Mouse (Mus musculus): Measurements from ENCODE around the gene Bbox1. TPM values are rescaled to one million over a fixed set of nuclear protein-coding genes. Genes with fewer than 3 reads are reported as not detected.

The Bbox1 gene
- polyA plus RNA-seq, 1 experiment from 2014 or later = 26.1 TPM

- no peaks in the 10 kb centered on the region for H3K36me3 ChIP-seq (replicated peaks; ENCODE audit: insufficient read depth, low read length)
- ATAC-seq (no peak), DNase-seq (no peak)
- H3K4me3 ChIP-seq (ENCODE audit: low read depth, low read length) = no peak overlapping the region
- no peak overlapping the region for H3K9ac ChIP-seq (replicated peaks)
- no peak overlapping the region for H3K27ac ChIP-seq (ENCODE audit: low read depth)
- no peak overlapping the region for H3K4me2 ChIP-seq (ENCODE audit: low read depth, low read length)
- no peaks in the 10 kb centered on the region for H3K4me1 ChIP-seq (ENCODE audit: insufficient read depth)
- TF ChIP-seq EP300 (IDR thresholded peaks at IDR 0.05; ENCODE audit: low read depth) (no peak), CTCF (IDR thresholded peaks at IDR 0.05; ENCODE audit: low read depth) (no peak)
- no peaks in the 10 kb centered on the region for H3K27me3 ChIP-seq (ENCODE audit: insufficient read depth, low read length)
- no peaks in the 10 kb centered on the region for H3K9me3 ChIP-seq (ENCODE audit: low read length)
Measured at GRCm38 (mm10) chr2:110328953-110329352, 14.6 kb upstream of the Bbox1 start.

GRCm38 (mm10) chr2:110319949-110320348 is 5.6 kb upstream of the Bbox1 start:
- Histone ChIP-seq H3K4me2 (ENCODE audit: low read depth, low read length) (no peak overlapping the region), H3K36me3 (replicated peaks; ENCODE audit: insufficient read depth, low read length) (no peaks in the 10 kb centered on the region), H3K9me3 (ENCODE audit: low read length) (no peaks in the 10 kb centered on the region), H3K4me3 (ENCODE audit: low read depth, low read length) (no peak overlapping the region), H3K27me3 (ENCODE audit: insufficient read depth, low read length) (no peaks in the 10 kb centered on the region), H3K4me1 (ENCODE audit: insufficient read depth) (no peaks in the 10 kb centered on the region), H3K9ac (replicated peaks) (no peak overlapping the region), H3K27ac (ENCODE audit: low read depth) (no peak overlapping the region)
- no peak for DNase-seq
- 69% methylated on average over 4 of the region's 4 CpGs for WGBS (ENCODE audit: insufficient replicate concordance)
- no peak for ATAC-seq
- TF ChIP-seq EP300 (IDR thresholded peaks at IDR 0.05; ENCODE audit: low read depth) (no peak), CTCF (IDR thresholded peaks at IDR 0.05; ENCODE audit: low read depth) (no peak)

- Histone ChIP-seq H3K36me3 (replicated peaks; ENCODE audit: insufficient read depth, low read length) (no peaks in the 10 kb centered on the region), H3K4me2 (ENCODE audit: low read depth, low read length) (no peak overlapping the region), H3K9me3 (ENCODE audit: low read length) (no peaks in the 10 kb centered on the region), H3K27me3 (ENCODE audit: insufficient read depth, low read length) (no peaks in the 10 kb centered on the region), H3K27ac (ENCODE audit: low read depth) (peak overlapping the region; percentile 18; the same call in 1 of the 2 replicates), H3K4me1 (ENCODE audit: insufficient read depth) (peaks cover 3% of the 10 kb centered on the region), H3K4me3 (ENCODE audit: low read depth, low read length) (no peak overlapping the region), H3K9ac (replicated peaks) (no peak overlapping the region)
- no peak for DNase-seq
- TF ChIP-seq CTCF (IDR thresholded peaks at IDR 0.05; ENCODE audit: low read depth) (no peak), EP300 (IDR thresholded peaks at IDR 0.05; ENCODE audit: low read depth) (no peak)
- ATAC-seq = peak; percentile 50; the same call in 1 of the 2 replicates
- WGBS (ENCODE audit: insufficient replicate concordance) = 39% methylated on average over 1 of the region's 1 CpGs
Measured at GRCm38 (mm10) chr2:110319266-110319665, 4.9 kb upstream of the Bbox1 start.

GRCm38 (mm10) chr2:110318719-110319118 is 4.4 kb upstream of the Bbox1 start:
- ATAC-seq (peak; percentile 57), DNase-seq (no peak)
- Histone ChIP-seq H3K4me1 (ENCODE audit: insufficient read depth) (peaks cover 6% of the 10 kb centered on the region), H3K4me3 (ENCODE audit: low read depth, low read length) (no peak overlapping the region), H3K4me2 (ENCODE audit: low read depth, low read length) (no peak overlapping the region), H3K9ac (replicated peaks) (no peak overlapping the region), H3K9me3 (ENCODE audit: low read length) (no peaks in the 10 kb centered on the region), H3K27me3 (ENCODE audit: insufficient read depth, low read length) (no peaks in the 10 kb centered on the region), H3K36me3 (replicated peaks; ENCODE audit: insufficient read depth, low read length) (no peaks in the 10 kb centered on the region), H3K27ac (ENCODE audit: low read depth) (peak overlapping the region; percentile 18; the same call in 1 of the 2 replicates)
- WGBS (ENCODE audit: insufficient replicate concordance) = 54% methylated on average over 1 of the region's 1 CpGs
- TF ChIP-seq EP300 (IDR thresholded peaks at IDR 0.05; ENCODE audit: low read depth) = no peak
- TF ChIP-seq CTCF (IDR thresholded peaks at IDR 0.05; ENCODE audit: low read depth) = no peak

GRCm38 (mm10) chr2:110316116-110316883 is 1.9 kb upstream of the Bbox1 start:
- H3K36me3 ChIP-seq (replicated peaks; ENCODE audit: insufficient read depth, low read length) = no peaks in the 10 kb centered on the region
- H3K9me3 ChIP-seq (ENCODE audit: low read length) = no peaks in the 10 kb centered on the region
- whole genome bisulfite sequencing (ENCODE audit: insufficient replicate concordance) = 38% methylated on average over 3 of the region's 3 CpGs
- H3K4me3 ChIP-seq (ENCODE audit: low read depth, low read length) = no peak overlapping the region
- H3K27me3 ChIP-seq (ENCODE audit: insufficient read depth, low read length) = no peaks in the 10 kb centered on the region
- no peak overlapping the region for H3K9ac ChIP-seq (replicated peaks)
- 0 out of 2 replicates have a peak overlapping the region, but pooled peaks have one; percentile 30 for H3K27ac ChIP-seq (ENCODE audit: low read depth)
- ATAC-seq = peak; percentile 35
- H3K4me2 ChIP-seq (ENCODE audit: low read depth, low read length) = no peak overlapping the region
- H3K4me1 ChIP-seq (ENCODE audit: insufficient read depth) = peaks cover 6% of the 10 kb centered on the region
- no peak for DNase-seq
- TF ChIP-seq EP300 (IDR thresholded peaks at IDR 0.05; ENCODE audit: low read depth) (no peak), CTCF (IDR thresholded peaks at IDR 0.05; ENCODE audit: low read depth) (no peak)

GRCm38 (mm10) chr2:110314074-110314473 is 286 bp downstream of the Bbox1 start:
- Histone ChIP-seq H3K4me3 (ENCODE audit: low read depth, low read length) (no peak overlapping the region), H3K9ac (replicated peaks) (no peak overlapping the region), H3K27ac (ENCODE audit: low read depth) (peak overlapping the region; percentile 58), H3K4me1 (ENCODE audit: insufficient read depth) (peaks cover 6% of the 10 kb centered on the region), H3K4me2 (ENCODE audit: low read depth, low read length) (no peak overlapping the region), H3K36me3 (replicated peaks; ENCODE audit: insufficient read depth, low read length) (no peaks in the 10 kb centered on the region), H3K9me3 (ENCODE audit: low read length) (no peaks in the 10 kb centered on the region), H3K27me3 (ENCODE audit: insufficient read depth, low read length) (no peaks in the 10 kb centered on the region)
- TF ChIP-seq EP300 (IDR thresholded peaks at IDR 0.05; ENCODE audit: low read depth) (no peak), CTCF (IDR thresholded peaks at IDR 0.05; ENCODE audit: low read depth) (no peak)
- WGBS (ENCODE audit: insufficient replicate concordance) = 67% methylated on average over 5 of the region's 5 CpGs
- ATAC-seq (no peak), DNase-seq (no peak)
